Mouse (Mus musculus) left cerebral cortex, adult 9 months (tissue): ENCODE data around the gene Otud7b.
A peak's percentile ranks its signal among the peaks of the same experiment; 100 is the strongest.
"Not testable (repeated sequence)": the region's sequence is repeated elsewhere in the genome, so short reads cannot be mapped to it uniquely, and the experiment has no call there.

Experiments
- DNase-seq, 2 experiments: peaks; one replicate each; pipeline ENCODE4 v3.0.0; 2022; ENCODE audit warnings: low spot score in 2 of 2

Gene Otud7b

GRCm38 (mm10) chr3:96135011-96135410 is 30.7 kb downstream of the Otud7b start:
- no peak for DNase-seq

GRCm38 (mm10) chr3:96147950-96148349 is 43.6 kb downstream of the Otud7b start:
- DNase-seq: peak in 1 of 2 experiments; percentile 82

- no peak for DNase-seq
Measured at GRCm38 (mm10) chr3:96151836-96152235, 47.5 kb downstream of the Otud7b start.

DNA sequence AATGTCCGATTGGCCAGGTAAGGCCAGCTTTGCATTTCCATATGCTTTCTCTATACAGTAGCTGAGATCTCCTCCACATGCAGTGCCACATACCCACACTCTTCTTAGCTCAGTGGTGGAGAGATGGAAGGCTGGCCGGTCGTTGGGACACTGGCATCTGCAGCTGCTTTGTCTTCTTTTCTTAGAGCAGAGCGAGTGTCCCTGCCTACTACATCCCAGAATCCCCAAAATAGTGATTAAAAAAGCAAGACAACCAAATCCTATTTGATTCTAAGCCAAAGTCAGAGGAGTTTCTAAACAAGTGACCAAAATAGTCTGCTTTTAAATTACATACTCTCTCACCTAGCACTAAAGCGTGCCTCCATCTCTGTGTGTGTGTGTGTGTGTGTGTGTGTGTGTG is 48.3 kb downstream of the Otud7b start:
- DNase-seq: peak in 1 of 2 experiments; percentile 49

- no peak for DNase-seq
Measured at GRCm38 (mm10) chr3:96155501-96155900, 51.2 kb downstream of the Otud7b start.

DNA sequence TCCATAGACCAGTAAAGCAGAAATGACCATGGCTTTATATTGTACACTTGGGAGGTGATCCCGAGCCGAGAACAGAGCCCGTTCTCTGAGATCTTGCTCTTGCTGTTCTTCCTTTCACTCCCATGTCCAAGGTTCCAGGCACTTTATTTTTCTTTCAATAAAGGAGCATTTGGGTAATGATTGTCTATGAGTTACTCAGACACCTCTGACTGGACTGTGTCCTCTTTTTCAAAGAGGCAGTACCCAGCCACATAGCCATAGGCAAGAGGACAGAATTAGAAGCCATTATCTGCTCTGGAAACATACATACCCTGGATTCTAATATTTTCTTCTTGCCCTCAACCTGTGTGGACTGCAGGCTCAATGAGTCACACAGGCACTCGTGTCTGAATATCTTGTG is 55.5 kb downstream of the Otud7b start:
- DNase-seq: no peak

DNA sequence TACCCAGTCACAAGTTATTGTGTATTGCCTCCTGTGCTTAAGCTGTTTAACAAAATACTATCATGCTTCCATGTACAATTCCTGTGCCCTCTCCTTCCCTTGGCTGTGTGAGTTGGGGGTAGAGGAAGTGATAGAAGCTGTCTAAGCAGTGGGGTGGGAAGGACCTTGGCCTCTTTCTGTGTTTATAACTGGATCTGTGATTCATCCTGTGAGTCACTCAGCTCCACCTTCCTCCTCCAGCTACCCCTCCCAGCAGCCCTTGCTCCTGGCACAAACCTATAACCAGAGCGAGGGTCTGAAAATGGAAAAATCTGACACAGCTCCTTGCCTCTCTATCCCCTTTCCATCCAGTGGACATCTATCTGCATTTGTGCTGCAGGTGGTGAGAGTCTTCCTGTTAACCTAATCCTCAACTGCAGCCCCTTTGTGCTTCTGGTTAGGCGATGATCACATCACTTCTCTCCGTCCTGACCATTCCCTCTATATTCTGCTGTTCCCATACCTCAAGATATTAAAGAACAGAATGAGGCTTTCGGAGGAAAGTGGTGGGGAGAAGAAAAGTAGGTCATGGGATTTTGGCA is 56.0 kb downstream of the Otud7b start:
- DNase-seq: peak; percentile 68 to 73

DNA sequence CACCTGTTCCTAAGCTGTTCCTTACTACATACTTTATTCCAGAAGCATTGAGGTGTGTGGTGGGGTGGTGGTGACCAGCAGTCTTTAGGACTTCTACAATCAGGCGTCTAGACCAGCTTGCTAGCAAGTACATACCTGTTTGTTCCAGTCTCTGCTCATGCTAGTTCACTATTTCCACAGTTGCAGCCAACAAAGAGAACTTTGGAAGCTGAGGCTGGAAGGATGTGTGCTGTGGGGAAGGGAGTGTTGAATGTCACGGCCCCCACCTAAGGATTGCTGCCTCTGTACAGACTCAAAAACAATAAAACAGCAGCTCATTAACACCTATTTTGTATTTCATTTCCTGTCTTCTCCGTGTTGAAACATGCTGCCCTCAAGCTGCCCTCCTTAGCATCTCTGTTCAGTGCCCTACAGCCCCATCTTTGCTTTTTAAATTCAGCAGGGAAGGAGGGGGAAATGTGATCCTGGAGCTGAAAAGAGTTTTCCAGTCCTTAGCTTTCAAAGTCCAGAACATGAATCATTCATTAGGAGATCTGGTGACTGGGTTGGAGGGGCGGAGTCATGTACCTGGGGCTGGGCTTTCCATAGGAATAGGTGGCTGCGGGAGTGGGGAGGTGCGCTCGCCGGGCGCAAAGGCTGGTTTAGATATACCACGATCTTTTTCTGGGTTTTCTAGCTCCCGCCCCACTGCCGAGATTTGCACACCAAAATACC is 56.6 kb downstream of the Otud7b start:
- DNase-seq: peak in 1 of 2 experiments; percentile 64

DNA sequence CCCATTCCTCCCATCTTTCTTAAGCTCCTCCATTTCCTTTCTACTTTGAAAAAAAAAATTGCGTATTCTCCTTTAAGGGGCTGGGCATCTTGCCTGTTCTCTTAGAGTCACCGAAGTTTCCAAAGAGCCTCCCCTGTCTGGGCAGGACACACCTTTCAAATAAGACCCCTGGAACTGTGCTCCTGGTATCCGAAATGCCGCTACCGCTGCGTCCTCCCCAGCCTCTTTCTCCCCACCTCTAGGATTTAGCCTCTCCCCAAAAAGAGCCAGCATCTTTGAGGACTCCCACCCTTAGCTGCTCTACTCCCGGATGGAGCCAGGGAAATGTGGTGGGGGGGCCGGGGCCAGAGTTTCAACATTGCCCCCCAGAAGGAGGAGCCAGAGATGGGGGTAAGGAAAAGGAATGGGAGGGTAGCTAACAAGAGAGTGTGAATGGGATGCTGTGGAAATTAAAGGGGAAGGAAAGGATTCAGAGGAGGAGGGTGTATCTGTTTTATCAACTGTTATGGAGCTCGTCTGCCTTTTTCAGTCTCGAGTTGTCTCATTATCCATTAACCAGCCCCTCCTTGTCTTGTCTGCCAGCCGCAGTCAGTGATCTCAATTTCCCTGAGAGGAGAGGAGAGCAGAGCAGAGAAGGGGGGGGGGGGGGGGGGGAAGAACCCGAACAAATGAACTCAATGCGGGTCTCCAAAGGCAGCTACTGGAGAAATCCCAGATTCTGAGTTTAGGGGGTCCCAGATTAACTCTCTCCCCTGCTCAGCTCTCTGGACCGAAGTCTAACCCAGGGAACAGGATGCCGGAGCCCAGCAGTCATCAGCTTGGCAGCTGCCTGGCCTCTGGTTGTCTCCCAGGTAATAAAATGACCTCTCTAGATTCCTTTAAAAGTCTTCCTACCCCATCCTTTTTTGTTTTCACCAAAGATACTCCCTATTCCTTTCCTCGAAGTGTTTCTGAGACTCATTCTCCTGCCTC is 57.8 kb downstream of the Otud7b start, which contains the start of gene Mtmr11:
Gene Mtmr11 (plus strand): TSS at position 136 of the 972 bp plus-strand sequence.
- no peak for DNase-seq

- DNase-seq: no peak
Measured at GRCm38 (mm10) chr3:96163040-96163439, 58.7 kb downstream of the Otud7b start.

DNA sequence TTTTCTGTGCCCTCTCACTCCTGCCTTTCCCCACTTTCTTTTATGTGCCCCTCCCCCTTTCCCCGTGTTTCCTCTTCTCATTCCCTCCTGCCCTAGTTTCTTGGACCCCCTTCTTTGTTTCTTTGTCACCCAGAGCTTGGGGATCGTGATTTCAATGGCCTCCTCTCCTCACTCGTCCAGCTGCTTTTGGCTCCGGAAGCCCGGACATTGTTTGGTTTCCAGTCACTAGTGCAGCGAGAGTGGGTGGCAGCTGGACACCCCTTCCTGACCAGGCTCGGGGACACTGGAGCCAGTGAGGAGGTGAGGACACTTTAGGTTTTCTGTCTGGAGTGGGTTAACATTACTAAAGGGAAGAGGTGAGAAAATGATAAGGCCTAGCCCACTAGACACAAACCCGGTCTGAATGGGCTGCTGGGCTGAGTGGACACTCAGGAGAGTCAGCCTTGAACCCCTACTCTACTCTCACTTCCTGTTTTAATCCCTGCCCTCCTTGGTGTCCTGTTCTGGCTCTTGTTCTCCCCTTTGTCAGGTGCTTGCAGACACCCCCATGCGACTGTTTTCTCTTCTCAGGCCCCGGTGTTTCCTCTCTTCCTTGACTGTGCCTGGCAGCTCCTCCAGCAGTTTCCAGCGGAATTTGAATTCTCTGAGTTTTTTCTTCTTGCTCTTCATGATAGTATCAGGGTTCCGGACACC is 64.3 kb downstream of the Otud7b start:
- no peak for DNase-seq

- DNase-seq: no peak
Measured at GRCm38 (mm10) chr3:96170276-96170675, 65.9 kb downstream of the Otud7b start.

GRCm38 (mm10) chr3:96170976-96171545 is 66.7 kb downstream of the Otud7b start:
- no peak for DNase-seq

DNA sequence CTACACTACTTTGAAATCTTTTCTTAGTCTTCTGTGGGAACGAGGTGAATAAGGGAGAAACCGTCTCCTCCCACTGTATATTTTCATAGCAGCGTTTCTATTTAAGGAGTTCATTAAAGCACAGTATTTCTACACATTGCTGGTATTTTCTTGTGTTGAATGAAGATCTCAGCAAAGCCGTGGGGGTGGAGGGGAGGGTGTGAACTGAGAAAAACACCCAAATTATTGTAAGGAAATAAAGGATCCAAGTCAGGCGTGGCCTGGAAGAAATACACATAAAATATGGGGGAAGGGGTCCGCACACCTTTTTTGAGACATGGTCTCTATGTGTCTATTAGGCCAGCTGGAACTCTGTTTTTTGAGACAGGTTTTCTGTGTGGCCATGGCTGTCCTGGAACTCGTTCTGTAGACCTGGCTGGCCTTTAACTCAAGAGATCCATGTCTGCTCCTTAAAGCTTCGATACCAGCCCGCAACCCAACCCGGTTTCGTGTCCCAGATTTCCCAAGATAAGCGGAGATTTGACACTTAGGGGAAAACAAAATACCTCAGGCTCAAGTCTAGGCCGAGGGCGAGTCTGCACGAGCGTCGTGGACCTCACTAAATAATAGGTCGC is 67.4 kb downstream of the Otud7b start:
- DNase-seq: peak in 1 of 2 experiments; percentile 46

DNA sequence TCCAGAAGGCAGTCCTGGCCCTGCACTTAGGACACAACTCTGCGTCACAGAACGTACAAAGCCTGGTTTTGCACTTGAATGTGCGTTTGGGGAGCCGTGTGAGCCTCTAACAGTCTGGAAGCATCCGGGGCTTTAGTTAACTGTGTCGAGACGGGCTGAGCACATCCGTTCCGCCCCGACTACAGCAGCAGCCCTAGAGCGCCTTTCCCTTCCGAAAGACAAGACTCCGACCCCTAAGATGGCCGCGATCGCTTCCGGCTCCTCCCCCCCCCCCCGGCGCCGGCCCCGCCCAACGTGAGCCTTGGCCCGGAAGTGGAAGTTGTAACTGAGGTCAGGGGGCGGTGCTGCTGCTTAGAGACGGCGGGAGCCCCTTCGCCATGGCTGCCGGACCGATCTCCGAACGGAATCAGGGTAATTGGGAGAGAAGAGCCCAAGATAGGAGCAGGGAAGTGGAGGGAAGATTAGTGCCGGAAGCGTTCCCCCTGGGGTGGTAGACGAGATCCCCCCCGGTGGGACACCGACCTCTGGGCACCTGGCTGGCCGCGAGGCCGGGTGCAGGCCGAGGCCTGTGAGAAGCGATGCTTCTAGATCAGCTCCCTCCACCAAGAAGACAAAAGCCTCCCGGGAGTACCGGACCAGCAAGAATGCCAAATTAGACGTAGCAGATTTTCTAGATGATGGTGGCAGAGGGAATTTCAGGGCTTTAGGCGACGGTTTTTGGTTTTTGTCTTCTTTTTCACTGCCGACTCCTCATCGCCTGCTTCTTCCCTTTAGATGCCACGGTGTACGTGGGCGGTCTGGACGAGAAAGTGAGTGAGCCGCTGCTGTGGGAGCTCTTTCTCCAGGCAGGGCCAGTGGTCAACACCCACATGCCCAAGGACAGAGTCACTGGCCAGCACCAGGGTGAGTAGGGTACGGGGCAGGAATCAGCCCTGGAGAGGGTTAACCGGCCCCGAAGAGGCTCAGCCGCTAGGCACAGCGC is 68.2 kb downstream of the Otud7b start, which contains the start of gene Sf3b4:
Gene Sf3b4 (plus strand): TSS at position 136 of the 982 bp plus-strand sequence.
- peak; percentile 70 to 85 for DNase-seq

- no peak for DNase-seq
Measured at GRCm38 (mm10) chr3:96173185-96173584, 68.9 kb downstream of the Otud7b start.

DNA sequence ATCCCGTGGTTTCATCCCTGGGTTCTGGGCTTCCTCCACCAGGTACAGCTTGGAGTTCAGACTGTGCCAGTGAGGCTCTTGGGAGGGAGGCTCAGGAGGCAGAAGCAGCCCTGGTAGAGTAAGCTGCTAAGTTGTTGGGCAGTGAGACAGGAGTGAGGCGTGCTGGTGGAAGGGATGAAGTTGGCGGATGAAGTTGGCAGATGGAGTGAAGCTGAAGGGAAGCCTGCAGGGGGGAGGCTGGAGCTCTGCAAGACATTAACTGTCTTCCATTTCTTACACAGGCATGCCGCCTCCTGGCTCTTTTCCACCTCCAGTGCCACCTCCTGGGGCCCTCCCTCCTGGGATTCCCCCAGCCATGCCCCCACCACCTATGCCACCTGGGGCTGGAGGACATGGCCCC is 69.7 kb downstream of the Otud7b start:
- DNase-seq: not testable (repeated sequence)

GRCm38 (mm10) chr3:96175251-96175650 is 70.9 kb downstream of the Otud7b start:
- no peak for DNase-seq

DNA sequence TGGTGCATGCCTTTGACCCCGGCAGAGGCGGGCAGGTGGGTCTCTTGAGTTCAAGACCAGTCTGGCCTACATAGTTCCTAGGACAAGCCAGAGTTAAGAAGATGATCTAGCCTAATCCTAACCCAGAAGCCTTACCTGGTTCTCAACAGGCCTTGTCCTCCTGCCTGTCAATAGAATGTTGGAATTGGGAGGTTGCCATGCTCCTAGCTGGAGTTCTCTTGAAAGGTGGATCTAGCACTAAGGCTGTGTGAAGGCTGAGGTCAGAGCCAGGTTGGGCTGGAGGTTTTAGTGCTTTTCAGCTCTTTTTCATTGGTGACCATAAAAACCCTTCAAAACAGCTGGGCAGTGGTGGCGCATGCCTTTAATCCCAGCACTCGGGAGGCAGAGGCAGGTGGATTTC is 74.1 kb downstream of the Otud7b start:
- DNase-seq: no peak
